Mouse (Mus musculus) forebrain, embryonic 16.5 days (tissue): Measurements from ENCODE around the gene P4hb. TPM values are rescaled to one million over a fixed set of nuclear protein-coding genes. Genes with fewer than 3 reads are reported as not detected.

Experiments
- ATAC-seq: fragments of 200-750 bp; cut with Nextera tagmentation; 2 replicates; pipeline ENCODE4 v1.8.0; 2017; ENCODE audit warnings: mild to moderate bottlenecking, moderate library complexity
- H3K27ac ChIP-seq: fragments of 300-500 bp; sonication (generic); 2 replicates; pipeline ENCODE4 v1.5.1; 2014; ENCODE audit warnings: low read length, control low read depth
- H3K27me3 ChIP-seq: fragments of 300-500 bp; sonication (generic); replicated peaks from 2 replicates; pipeline ENCODE4 v1.6.1; 2014; ENCODE audit warnings: low read length; ENCODE audit not compliant: control insufficient read depth, insufficient read depth
- H3K36me3 ChIP-seq: fragments of 300-500 bp; sonication (generic); 2 replicates; pipeline ENCODE4 v1.6.1; 2014; ENCODE audit not compliant: control insufficient read depth, insufficient read depth
- H3K4me1 ChIP-seq: fragments of 300-500 bp; sonication (generic); replicated peaks from 2 replicates; pipeline ENCODE4 v1.6.1; 2014; ENCODE audit warnings: low read length; ENCODE audit not compliant: control insufficient read depth, insufficient read depth
- H3K4me2 ChIP-seq: fragments of 300-500 bp; sonication (generic); 2 replicates; pipeline ENCODE4 v1.6.1; 2014; ENCODE audit warnings: mild to moderate bottlenecking, low read length, control low read depth
- H3K4me3 ChIP-seq: fragments of 300-500 bp; sonication (generic); replicated peaks from 2 replicates; pipeline ENCODE4 v1.5.1; 2014; ENCODE audit warnings: mild to moderate bottlenecking, low read length, control low read depth
- H3K9ac ChIP-seq: fragments of 300-500 bp; sonication (generic); replicated peaks from 2 replicates; pipeline ENCODE4 v1.6.1; 2014; ENCODE audit warnings: low read depth, low read length, control low read depth
- H3K9me3 ChIP-seq: fragments of 300-500 bp; sonication (generic); 2 replicates; pipeline ENCODE4 v1.6.1; 2016; ENCODE audit warnings: low read length; ENCODE audit not compliant: control insufficient read depth
- WGBS: fragments of 180-500 bp; shearing (Covaris S2); extraction: QIAGEN DNeasy Blood & Tissue Kit; methylation state at CpG from one replicate; pipeline ENCODE4 v1.1.7; 2014; 5-methylcytosine and 5-hydroxymethylcytosine counted together
- polyA plus RNA-seq: library from polyadenylated mRNA; unstranded; fragments of >200 nt; fragmentation: Nextera tagmentation; extraction: Ambion mirVana; gene quantifications from 2 replicates; pipeline ENCODE4 v1.2.1, GENCODE M21; 2015

P4hb gene
- polyA plus RNA-seq, 1 experiment from 2014 or later: 238 TPM

- ATAC-seq: peak; percentile 93
- Histone ChIP-seq H3K4me2 (peak within 1 kb of the TSS; percentile 85), H3K9me3 (no peaks in the 10 kb centered on the region), H3K4me1 (peaks cover 23% of the 10 kb centered on the region), H3K9ac (peak within 1 kb of the TSS; percentile 86), H3K27me3 (no peaks in the 10 kb centered on the region), H3K4me3 (peak within 1 kb of the TSS; percentile 72), H3K36me3 (no peaks in the 10 kb centered on the region), H3K27ac (peak within 1 kb of the TSS; percentile 67)
- under 1% methylated on average over 83 of the region's 87 CpGs for WGBS
Measured at GRCm38 (mm10) chr11:120549168-120549945, 23.7 kb downstream of the P4hb start, which contains the start of gene Mcrip1. Gene Mcrip1, minus strand, starts transcription at chr11:120549727.

- Histone ChIP-seq H3K36me3 (no peaks in the 10 kb centered on the region), H3K4me1 (peaks cover 23% of the 10 kb centered on the region)
- 23% methylated on average over 7 of the region's 7 CpGs for WGBS
Measured at GRCm38 (mm10) chr11:120548786-120549167, 24.3 kb downstream of the P4hb start.

GRCm38 (mm10) chr11:120548214-120548613 lies 24.8 kb downstream of the P4hb start:
- peaks cover 23% of the 10 kb centered on the region for H3K4me1 ChIP-seq
- WGBS: 82% methylated on average over 3 of the region's 3 CpGs

More at GRCm38 (mm10) chr11:120548786-120549167, 24.3 kb downstream of the P4hb start:
- peak overlapping the region; percentile 85 for H3K4me2 ChIP-seq
- peak overlapping the region; percentile 86 for H3K9ac ChIP-seq
- H3K9me3 ChIP-seq: no peaks in the 10 kb centered on the region
- H3K27ac ChIP-seq: peak overlapping the region; percentile 67; the same call in 1 of the 2 replicates
- no peaks in the 10 kb centered on the region for H3K27me3 ChIP-seq
- ATAC-seq: no peak
- H3K4me3 ChIP-seq: peak overlapping the region; percentile 72

GRCm38 (mm10) chr11:120547469-120547868 lies 25.6 kb downstream of the P4hb start:
- H3K27ac ChIP-seq: no peak overlapping the region
- H3K4me1 ChIP-seq: peaks cover 23% of the 10 kb centered on the region
- H3K4me3 ChIP-seq: no peak overlapping the region
- H3K9me3 ChIP-seq: no peaks in the 10 kb centered on the region
- no peak for ATAC-seq
- peaks cover 7% of the 10 kb centered on the region; the same call in 1 of the 2 replicates for H3K36me3 ChIP-seq
- no peak overlapping the region for H3K4me2 ChIP-seq
- H3K27me3 ChIP-seq: no peaks in the 10 kb centered on the region
- 61% methylated on average over 2 of the region's 2 CpGs for WGBS
- no peak overlapping the region for H3K9ac ChIP-seq

More at GRCm38 (mm10) chr11:120548214-120548613, 24.8 kb downstream of the P4hb start:
- Histone ChIP-seq H3K4me3 (no peak overlapping the region), H3K9me3 (no peaks in the 10 kb centered on the region), H3K9ac (no peak overlapping the region), H3K27ac (no peak overlapping the region), H3K36me3 (peaks cover 2% of the 10 kb centered on the region; the same call in 1 of the 2 replicates), H3K27me3 (no peaks in the 10 kb centered on the region), H3K4me2 (peak overlapping the region; percentile 85)
- no peak for ATAC-seq

GRCm38 (mm10) chr11:120545964-120546363 lies 27.1 kb downstream of the P4hb start:
- H3K27ac ChIP-seq: no peak overlapping the region
- peaks cover 23% of the 10 kb centered on the region for H3K4me1 ChIP-seq
- H3K9ac ChIP-seq: no peak overlapping the region
- no peaks in the 10 kb centered on the region for H3K27me3 ChIP-seq
- H3K4me3 ChIP-seq: no peak overlapping the region
- no peak for ATAC-seq
- 99% methylated on average over 3 of the region's 3 CpGs for WGBS
- no peak overlapping the region for H3K4me2 ChIP-seq
- no peaks in the 10 kb centered on the region for H3K9me3 ChIP-seq
- peaks cover 7% of the 10 kb centered on the region; the same call in 1 of the 2 replicates for H3K36me3 ChIP-seq

- peaks cover 5% of the 10 kb centered on the region for H3K4me1 ChIP-seq
- ATAC-seq: no peak
- 87% methylated on average over 6 of the region's 6 CpGs for WGBS
- no peak overlapping the region for H3K27ac ChIP-seq
- no peak overlapping the region for H3K9ac ChIP-seq
- H3K4me2 ChIP-seq: no peak overlapping the region
- no peaks in the 10 kb centered on the region for H3K27me3 ChIP-seq
- no peak overlapping the region for H3K4me3 ChIP-seq
- no peaks in the 10 kb centered on the region for H3K9me3 ChIP-seq
- peaks cover 7% of the 10 kb centered on the region; the same call in 1 of the 2 replicates for H3K36me3 ChIP-seq
Measured at GRCm38 (mm10) chr11:120542376-120542775, 30.7 kb downstream of the P4hb start.

GRCm38 (mm10) chr11:120541907-120542306 lies 31.1 kb downstream of the P4hb start:
- H3K4me1 ChIP-seq: peaks cover 5% of the 10 kb centered on the region
- no peak overlapping the region for H3K4me2 ChIP-seq
- no peaks in the 10 kb centered on the region for H3K9me3 ChIP-seq
- no peak overlapping the region for H3K27ac ChIP-seq
- H3K4me3 ChIP-seq: no peak overlapping the region
- WGBS: 38% methylated on average over 4 of the region's 4 CpGs
- H3K9ac ChIP-seq: no peak overlapping the region
- peaks cover 7% of the 10 kb centered on the region; the same call in 1 of the 2 replicates for H3K36me3 ChIP-seq
- ATAC-seq: no peak
- no peaks in the 10 kb centered on the region for H3K27me3 ChIP-seq

GRCm38 (mm10) chr11:120539285-120540014 lies 33.6 kb downstream of the P4hb start:
- Histone ChIP-seq H3K27me3 (no peaks in the 10 kb centered on the region), H3K4me1 (peaks cover 5% of the 10 kb centered on the region), H3K9me3 (no peaks in the 10 kb centered on the region), H3K4me2 (no peak overlapping the region), H3K4me3 (no peak overlapping the region), H3K27ac (no peak overlapping the region), H3K9ac (peak overlapping the region; percentile 27; the same call in 1 of the 2 replicates), H3K36me3 (peaks cover 7% of the 10 kb centered on the region; the same call in 1 of the 2 replicates)
- peak; percentile 41; the same call in 1 of the 2 replicates for ATAC-seq
- 19% methylated on average over 10 of the region's 10 CpGs for WGBS

GRCm38 (mm10) chr11:120538955-120539284 lies 34.1 kb downstream of the P4hb start:
- no peaks in the 10 kb centered on the region for H3K9me3 ChIP-seq
- H3K4me1 ChIP-seq: peaks cover 5% of the 10 kb centered on the region
- H3K27ac ChIP-seq: no peak overlapping the region
- WGBS: 50% methylated on average over 8 of the region's 8 CpGs
- H3K36me3 ChIP-seq: peaks cover 7% of the 10 kb centered on the region; the same call in 1 of the 2 replicates
- H3K27me3 ChIP-seq: no peaks in the 10 kb centered on the region
- no peak overlapping the region for H3K4me3 ChIP-seq
- no peak for ATAC-seq
- H3K4me2 ChIP-seq: no peak overlapping the region
- H3K9ac ChIP-seq: no peak overlapping the region
